Comparison of ENCODE assay signal across 9 mouse cellular contexts in the genomic region with DNA sequence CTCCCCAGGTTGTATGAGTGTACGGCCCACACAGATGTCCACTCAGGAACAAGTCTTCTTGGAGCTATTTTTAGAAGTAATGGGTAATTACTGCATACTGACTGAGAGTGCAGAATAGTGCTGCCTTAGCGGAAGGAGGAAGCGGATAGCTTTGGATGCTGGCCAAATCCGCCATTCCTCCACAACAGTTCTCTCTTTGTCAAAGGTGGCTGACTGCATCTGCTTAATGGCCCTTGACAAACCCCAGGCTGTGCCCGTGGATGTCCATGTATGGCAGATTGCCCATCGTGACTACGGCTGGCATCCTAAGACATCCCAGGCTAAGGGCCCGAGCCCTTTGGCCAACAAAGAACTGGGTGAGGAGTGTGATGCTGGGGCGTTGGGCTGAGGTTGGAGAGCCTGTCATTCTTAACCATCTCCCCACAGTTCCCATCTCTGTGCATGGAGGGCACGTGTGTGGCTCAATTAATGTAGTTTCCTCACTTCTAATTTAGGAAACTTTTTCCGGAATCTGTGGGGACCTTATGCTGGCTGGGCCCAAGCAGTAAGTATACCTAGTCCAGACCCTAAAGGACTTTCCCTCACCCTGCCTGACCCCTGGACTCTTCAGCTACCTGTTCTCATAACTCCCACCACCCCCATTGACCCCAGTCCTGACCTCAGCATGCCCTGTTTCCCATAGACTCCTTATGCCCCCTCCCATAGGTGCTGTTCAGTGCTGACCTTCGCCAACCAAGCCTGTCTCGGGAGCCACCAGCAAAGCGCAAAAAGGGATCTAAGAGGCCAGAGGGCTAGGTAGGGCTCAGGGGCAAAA. TPM values are rescaled to one million over a fixed set of nuclear protein-coding genes. Genes with fewer than 3 reads are reported as not detected.
DNase-seq lines count a peak whose midpoint lies in the region; TF ChIP-seq lines count a peak whose summit lies in the region.
"Had no signal": no experiment of that assay in that cellular context is flagged by ENCODE, and none has a peak within 500 bp of the region (broad histone marks: within the 10 kb centered on the region; RNA-seq: fewer than 3 reads in every experiment).

No protein-coding gene starts in this region.

- H3K4me3 ChIP-seq in lung, adult 2 months (replicated peaks; ENCODE audit: extremely low read depth, low read depth, low read length): no peak overlapping the region
- H3K4me3 ChIP-seq: liver, embryonic 13.5 days had no signal

- DNase-seq in adrenal gland, postnatal 14 days: peak; percentile 54
- DNase-seq in adrenal gland, adult 2 months: no peak
- peak; percentile 96 for DNase-seq in MN1 (ENCODE audit: low spot score)
- DNase-seq in heart, adult 8-10 months (ENCODE audit: low spot score): peak; percentile 52
- peak; percentile 85 to 87 for DNase-seq in kidney, adult 8-10 months
- peak; percentile 37 for DNase-seq in lung, adult 2 months
- DNase-seq in right cerebral cortex, postnatal 25 days: peak; percentile 51
- DNase-seq in embryo, embryonic 9.5 days (ENCODE audit: extremely low spot score): no peak
- DNase-seq: liver, embryonic 13.5 days had no signal

- TF ChIP-seq CTCF in lung, adult 2 months (IDR thresholded peaks at IDR 0.05; ENCODE audit: insufficient read depth, low read length): no peak

- WGBS in lung, adult 2 months: 46% methylated on average over 14 of the region's 14 CpGs

- H3K4me1 ChIP-seq in lung, adult 2 months (ENCODE audit: control insufficient read depth, insufficient read depth, low read length): peaks cover 3% of the 10 kb centered on the region

- TF ChIP-seq POLR2A in lung, adult 2 months (IDR thresholded peaks at IDR 0.05; ENCODE audit: borderline replicate concordance, extremely low read depth, low read depth, low read length): no peak

RNA-seq across cellular contexts. Expression of a gene that starts 6.6 kb away (rescaled TPM):
- total RNA-seq in adrenal gland, postnatal 14 days (2021): 11.3 and 11.8 TPM in 2 replicates
- 10 to 100 TPM; 10.5 to 16.4 TPM for total RNA-seq in adrenal gland, adult 2 months (2021)
- 22.0 and 22.3 TPM in 2 replicates for polyA plus RNA-seq in adrenal gland, adult 2 months (2012; rRNA removed)
- 1 to 10 TPM; 4.8 to 6.6 (median 5.0) TPM for total RNA-seq in heart, adult 8-10 months (2022)
- 18.9 and 23.9 TPM in 2 replicates for polyA plus RNA-seq in lung, adult 2 months (2012; rRNA removed)

RNA-seq across cellular contexts. Expression of a gene that starts 10.4 kb away (rescaled TPM):
- total RNA-seq in adrenal gland, postnatal 14 days (2021): 46.4 and 49.3 TPM in 2 replicates
- total RNA-seq in adrenal gland, adult 2 months (2021): 10 to 100 TPM; 49.0 to 58.3 TPM
- 56.7 and 69.9 TPM in 2 replicates for polyA plus RNA-seq in adrenal gland, adult 2 months (2012; rRNA removed)
- total RNA-seq in heart, adult 8-10 months (2022): 10 to 100 TPM; 60.0 to 79.3 (median 71.7) TPM
- 69.2 and 84.4 TPM in 2 replicates for polyA plus RNA-seq in lung, adult 2 months (2012; rRNA removed)

RNA-seq across cellular contexts. Expression of a gene that starts 26.4 kb away (rescaled TPM):
- 32.3 and 36.7 TPM in 2 replicates for total RNA-seq in adrenal gland, postnatal 14 days (2021)
- total RNA-seq in adrenal gland, adult 2 months (2021): 10 to 100 TPM; 23.8 to 24.2 TPM
- 14.3 and 15.1 TPM in 2 replicates for polyA plus RNA-seq in adrenal gland, adult 2 months (2012; rRNA removed)
- 10 to 100 TPM; 13.2 to 16.0 (median 14.7) TPM for total RNA-seq in heart, adult 8-10 months (2022)
- 20.2 and 21.3 TPM in 2 replicates for polyA plus RNA-seq in lung, adult 2 months (2012; rRNA removed)

RNA-seq across cellular contexts. Expression of a gene that starts 44.3 kb away (rescaled TPM):
- total RNA-seq in adrenal gland, postnatal 14 days (2021): 34.9 and 35.5 TPM in 2 replicates
- total RNA-seq in adrenal gland, adult 2 months (2021): 10 to 100 TPM; 35.1 to 47.0 TPM
- polyA plus RNA-seq in adrenal gland, adult 2 months (2012; rRNA removed): 32.4 and 34.5 TPM in 2 replicates
- 10 to 100 TPM; 20.7 to 23.8 (median 23.2) TPM for total RNA-seq in heart, adult 8-10 months (2022)
- 25.7 and 26.9 TPM in 2 replicates for polyA plus RNA-seq in lung, adult 2 months (2012; rRNA removed)

RNA-seq across cellular contexts. Expression of a gene that starts 44.6 kb away (rescaled TPM):
- 165 and 176 TPM in 2 replicates for total RNA-seq in adrenal gland, postnatal 14 days (2021)
- 100 to 1,000 TPM; 175 to 211 TPM for total RNA-seq in adrenal gland, adult 2 months (2021)
- polyA plus RNA-seq in adrenal gland, adult 2 months (2012; rRNA removed): 61.0 and 62.3 TPM in 2 replicates
- total RNA-seq in heart, adult 8-10 months (2022): 10 to 100 TPM; 58.5 to 72.8 (median 62.0) TPM
- 62.3 and 67.0 TPM in 2 replicates for polyA plus RNA-seq in lung, adult 2 months (2012; rRNA removed)

Comparison
In these comparisons a context has a peak if more than half of its experiments do, and no peak if none do; other contexts are left out.
1. DNase-seq: peak in adrenal gland, postnatal 14 days (single experiment), MN1 (single experiment), heart, adult 8-10 months (single experiment), kidney, adult 8-10 months (2 of 2), lung, adult 2 months (single experiment) and right cerebral cortex, postnatal 25 days (single experiment); none in adrenal gland, adult 2 months (single experiment) and embryo, embryonic 9.5 days (single experiment).